Mouse (Mus musculus): ENCODE results near the gene Dpp6.
"Not testable (repeated sequence)": the region's sequence is repeated elsewhere in the genome, so short reads cannot be mapped to it uniquely, and the experiment has no call there.

Gene Dpp6

DNA sequence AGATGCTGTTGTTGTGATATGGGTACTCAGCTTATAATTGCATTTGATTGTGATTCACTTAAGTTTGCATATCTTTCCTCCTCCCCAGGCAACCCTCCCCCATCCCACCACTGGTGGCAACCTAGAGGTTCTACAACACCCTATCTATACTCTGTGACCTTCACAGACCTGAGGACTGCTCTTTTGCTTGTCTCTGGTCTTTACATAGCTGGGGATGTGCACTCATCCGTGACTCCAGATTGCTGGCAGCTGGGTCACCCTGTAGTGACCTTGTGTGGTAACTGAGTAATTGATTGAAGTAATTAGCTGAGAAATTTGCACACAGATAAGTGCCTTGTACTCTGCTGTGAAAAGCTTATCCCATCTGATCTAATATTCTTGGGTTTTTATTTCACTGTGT, 669.1 kb downstream of the Dpp6 start:
- no peak for ATAC-seq (ENCODE audit: low TSS enrichment)

DNA sequence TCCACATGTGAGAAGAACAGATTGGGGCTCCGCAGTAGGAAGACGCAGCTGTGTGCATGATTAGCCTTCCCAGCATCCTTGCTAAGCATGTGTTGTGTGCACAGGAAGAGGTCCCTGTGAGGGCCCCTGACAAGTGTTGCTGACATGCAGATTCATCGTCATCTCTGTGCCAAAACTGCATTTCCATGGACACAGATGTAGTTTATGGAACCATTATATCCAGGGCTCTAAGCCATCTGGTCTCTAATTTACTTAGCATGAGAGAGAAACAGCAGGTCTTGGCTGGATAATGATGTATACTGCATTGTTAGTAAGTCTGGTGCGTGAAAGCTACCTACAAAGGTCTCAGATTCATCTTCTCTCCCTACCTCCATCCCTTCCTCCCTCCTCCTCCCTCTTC, 673.9 kb downstream of the Dpp6 start:
- ATAC-seq (ENCODE audit: low TSS enrichment) = 0 out of 2 replicates have a peak, but pooled peaks have one; percentile 13

GRCm38 (mm10) chr5:27501338-27501737, 684.3 kb downstream of the Dpp6 start, which contains the start of gene Speer4b:
TSS of gene Speer4b (minus strand) at chr5:27501438.
- not testable (repeated sequence) for ATAC-seq (ENCODE audit: low TSS enrichment)

DNA sequence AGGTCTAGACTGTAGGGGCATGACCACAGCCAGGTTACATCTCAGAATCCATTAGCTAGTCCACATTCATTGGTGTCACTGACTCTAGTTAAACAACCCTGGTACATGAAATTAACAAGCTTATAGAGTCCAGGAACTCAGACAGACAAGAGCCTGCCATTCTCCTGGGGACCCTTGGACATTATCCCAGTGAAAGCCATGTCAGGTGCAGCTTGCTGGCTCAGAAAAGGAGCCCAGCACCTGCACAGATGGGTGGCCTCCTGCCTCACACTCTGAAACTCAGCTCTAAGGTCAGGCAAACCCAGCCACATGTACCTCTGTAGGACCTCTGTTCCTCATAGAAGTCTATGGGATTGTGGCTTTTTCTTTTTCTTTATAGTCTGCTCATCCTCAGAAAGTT, 701.7 kb downstream of the Dpp6 start:
- no peak for ATAC-seq (ENCODE audit: low TSS enrichment)

DNA sequence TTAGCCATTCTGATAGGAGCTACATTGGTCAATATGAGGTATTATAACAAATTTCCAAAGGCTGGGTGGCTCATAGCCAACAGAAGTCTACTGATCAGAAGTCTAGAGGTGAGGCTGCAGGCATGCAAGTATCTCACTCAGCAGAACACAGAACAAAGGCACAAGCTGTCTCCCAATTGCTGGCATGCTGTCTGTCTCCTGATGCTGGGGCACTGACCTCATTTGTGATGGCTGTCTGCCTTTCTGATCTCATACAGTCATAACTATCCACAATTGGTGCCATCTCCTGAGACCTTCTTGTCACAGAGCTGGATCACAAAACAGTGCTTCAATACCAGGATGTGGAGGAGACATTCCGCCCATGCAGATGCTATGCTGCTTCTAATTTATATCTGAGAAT, 709.9 kb downstream of the Dpp6 start:
- ATAC-seq (ENCODE audit: low TSS enrichment) = no peak

- peak; percentile 94 for ATAC-seq (ENCODE audit: low TSS enrichment)
Measured at GRCm38 (mm10) chr5:27544816-27545270, 727.8 kb downstream of the Dpp6 start.

DNA sequence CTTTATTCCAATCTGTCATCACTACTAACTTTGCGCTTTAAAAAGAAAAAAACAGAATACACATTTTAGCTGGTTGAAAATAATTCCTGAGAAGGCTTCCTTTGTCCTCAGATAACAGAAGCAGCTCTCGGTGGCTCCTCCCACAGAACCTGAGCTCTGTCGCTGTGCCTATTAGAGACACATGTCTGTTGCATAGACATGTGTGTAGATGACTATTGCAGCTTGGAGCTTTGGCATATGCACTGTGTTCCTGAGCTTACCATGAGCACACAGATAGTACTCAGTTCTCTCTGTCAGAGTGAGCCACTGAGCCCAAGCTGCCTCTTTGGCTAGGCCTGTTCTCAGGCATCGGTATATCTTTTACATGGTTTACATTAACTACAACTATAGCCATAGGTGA, 732.3 kb downstream of the Dpp6 start:
- ATAC-seq (ENCODE audit: low TSS enrichment) = 0 out of 2 replicates have a peak, but pooled peaks have one; percentile 12

- peak; percentile 69 for ATAC-seq (ENCODE audit: low TSS enrichment)
Measured at GRCm38 (mm10) chr5:27565700-27566099, 748.7 kb downstream of the Dpp6 start.

- peak; percentile 77 for ATAC-seq (ENCODE audit: low TSS enrichment)
Measured at GRCm38 (mm10) chr5:27587970-27588758, 771.2 kb downstream of the Dpp6 start.

DNA sequence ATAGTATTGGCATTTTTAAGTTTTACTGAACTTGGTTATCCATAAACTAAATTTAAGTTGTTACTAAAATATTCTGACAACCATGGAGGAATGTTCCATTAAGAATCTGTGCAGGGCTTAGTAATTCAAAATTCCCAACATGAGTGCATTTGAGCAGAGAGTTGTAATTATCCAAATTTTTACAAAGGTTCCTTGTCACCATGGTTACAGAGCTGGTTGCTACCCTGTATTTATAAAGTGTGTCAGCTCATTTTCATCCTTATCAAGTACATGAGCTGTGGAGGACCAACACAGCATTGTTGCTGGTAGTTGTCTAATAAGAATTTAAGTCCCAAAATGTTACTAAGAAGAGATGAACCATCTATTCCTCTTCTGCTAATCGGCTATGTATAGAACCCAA, 787.1 kb downstream of the Dpp6 start:
- ATAC-seq (ENCODE audit: low TSS enrichment) = peak; percentile 64

- ATAC-seq (ENCODE audit: low TSS enrichment) = peak; percentile 91
Measured at GRCm38 (mm10) chr5:27615769-27616168, 798.8 kb downstream of the Dpp6 start.

GRCm38 (mm10) chr5:27621811-27622210, 804.8 kb downstream of the Dpp6 start:
- ATAC-seq (ENCODE audit: low TSS enrichment) = no peak

- no peak for ATAC-seq (ENCODE audit: low TSS enrichment)
Measured at GRCm38 (mm10) chr5:27623876-27624275, 806.9 kb downstream of the Dpp6 start.

DNA sequence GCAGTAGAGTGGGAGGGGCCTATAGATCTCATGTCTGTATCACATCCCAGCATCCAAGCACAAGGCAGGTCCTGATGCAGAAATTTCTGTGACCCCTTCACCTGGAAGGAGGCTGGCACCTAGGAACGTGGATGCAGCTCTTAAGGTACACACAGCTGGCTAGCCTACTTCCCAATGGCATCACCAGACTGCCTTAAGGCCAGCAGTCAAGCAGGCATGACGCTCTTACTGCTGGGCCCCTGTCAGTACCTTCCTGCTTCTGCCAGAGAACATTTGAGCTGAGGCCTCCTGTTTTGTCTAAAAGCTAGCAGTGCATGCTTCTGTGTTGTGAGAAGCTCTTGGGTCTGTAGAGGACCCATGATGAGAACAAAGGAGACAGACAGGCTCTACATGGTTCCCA, 815.1 kb downstream of the Dpp6 start:
- no peak for ATAC-seq (ENCODE audit: low TSS enrichment)

- no peak for ATAC-seq (ENCODE audit: low TSS enrichment)
Measured at GRCm38 (mm10) chr5:27635941-27636340, 818.9 kb downstream of the Dpp6 start.

DNA sequence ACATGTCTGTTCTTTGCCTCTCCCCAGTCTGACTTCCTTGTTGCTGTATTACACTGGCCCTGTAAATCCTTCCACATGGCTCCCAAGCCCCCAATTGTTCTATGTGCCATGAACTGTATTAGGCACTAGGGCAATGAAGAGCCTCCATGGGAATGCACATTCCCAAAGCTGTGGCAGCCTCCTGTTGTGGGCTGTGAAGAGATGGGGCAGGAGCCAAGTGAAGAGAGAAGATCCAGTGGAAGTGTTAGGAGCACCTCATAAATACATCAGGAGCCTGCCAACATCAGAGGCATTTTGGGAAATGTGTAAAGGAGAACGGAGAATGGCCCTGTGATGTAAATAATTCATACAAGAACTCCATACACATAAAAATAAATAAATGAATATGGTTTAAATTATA, 824.9 kb downstream of the Dpp6 start:
- ATAC-seq (ENCODE audit: low TSS enrichment) = peak; percentile 96

DNA sequence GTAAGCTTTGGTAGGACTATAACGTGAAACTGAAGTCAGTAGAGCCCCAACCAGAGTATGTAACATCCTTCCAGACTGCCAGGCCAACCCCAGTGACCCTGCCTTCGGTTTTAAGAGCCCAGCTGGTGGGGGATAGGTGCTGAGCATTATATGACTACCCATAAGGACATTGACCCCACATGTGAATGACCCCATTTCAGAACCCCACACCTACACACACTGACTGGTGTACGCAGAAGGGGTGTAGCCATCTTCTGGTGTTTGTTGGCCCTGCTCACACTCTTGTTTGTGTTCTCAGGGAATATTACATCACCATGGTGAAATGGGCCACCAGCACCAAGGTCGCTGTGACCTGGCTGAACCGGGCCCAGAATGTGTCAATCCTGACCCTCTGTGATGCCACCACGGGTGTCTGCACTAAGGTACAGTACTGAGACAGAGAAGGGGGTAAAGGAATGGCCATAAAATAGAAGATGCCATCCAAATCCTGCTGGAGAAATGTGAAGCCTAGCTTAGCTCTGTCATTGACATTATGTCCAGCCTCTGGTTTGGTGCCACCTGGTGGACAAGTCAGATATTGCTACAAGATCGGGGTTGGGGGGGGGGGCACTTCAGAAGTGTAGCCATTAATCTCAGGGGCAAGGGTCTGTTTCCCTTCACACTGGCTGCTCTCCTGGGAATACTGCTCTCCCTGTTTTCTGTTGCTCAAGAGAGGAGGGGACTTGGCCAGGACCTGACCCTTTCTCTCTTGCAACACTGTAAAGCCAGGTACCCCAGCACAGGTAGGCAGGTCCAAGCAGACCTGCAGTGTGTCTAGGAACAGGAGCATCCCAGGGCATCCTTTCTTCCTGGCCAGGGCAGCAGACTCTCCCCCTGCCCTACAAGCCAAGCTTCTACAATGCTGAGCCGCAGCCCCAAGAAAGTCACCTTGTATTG, 835.1 kb downstream of the Dpp6 start:
- ATAC-seq (ENCODE audit: low TSS enrichment) = peak; percentile 45; the same call in 1 of the 2 replicates

DNA sequence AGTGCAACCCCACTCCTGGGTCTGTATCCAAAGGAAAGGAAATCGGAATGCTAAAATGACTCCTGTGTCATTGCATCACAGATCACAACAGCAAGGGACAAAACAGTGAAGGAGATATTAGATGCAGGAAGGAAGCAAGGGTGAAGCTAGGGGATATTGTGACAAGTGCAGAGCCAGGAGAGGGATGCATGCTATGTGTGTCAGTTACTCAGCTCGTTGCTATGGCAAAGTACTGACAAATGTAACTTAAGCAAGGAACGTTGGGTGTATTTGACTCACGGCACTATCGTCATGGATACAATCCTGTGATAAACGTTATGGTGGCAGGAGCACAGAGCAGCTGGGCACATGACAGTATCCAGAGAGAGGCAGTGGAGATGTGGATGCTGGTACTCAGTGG, 839.1 kb downstream of the Dpp6 start:
- ATAC-seq (ENCODE audit: low TSS enrichment) = no peak

- ATAC-seq (ENCODE audit: low TSS enrichment) = no peak
Measured at GRCm38 (mm10) chr5:27657672-27658071, 840.7 kb downstream of the Dpp6 start.

GRCm38 (mm10) chr5:27658165-27658564, 841.2 kb downstream of the Dpp6 start:
- ATAC-seq (ENCODE audit: low TSS enrichment) = no peak

GRCm38 (mm10) chr5:27658569-27658968, 841.6 kb downstream of the Dpp6 start:
- ATAC-seq (ENCODE audit: low TSS enrichment) = no peak

DNA sequence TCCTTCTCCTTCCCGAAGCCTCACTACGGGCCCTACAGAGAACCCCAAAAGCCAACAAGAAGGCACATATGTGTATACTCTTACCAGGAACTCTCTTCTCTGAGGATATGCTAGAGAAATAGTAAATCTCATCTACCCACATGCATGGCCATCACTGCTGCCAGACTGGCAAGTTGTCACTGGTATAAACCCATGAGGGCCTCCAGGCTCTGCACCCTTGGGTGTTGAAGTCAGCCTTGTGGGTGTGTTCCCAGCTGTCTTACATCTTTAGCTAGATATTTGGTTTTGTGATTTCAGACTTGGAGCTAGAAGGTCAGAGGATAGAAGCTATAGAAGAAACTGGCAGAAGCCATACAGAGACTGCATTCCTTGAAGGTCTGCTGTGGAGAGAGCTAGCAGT, 842.0 kb downstream of the Dpp6 start:
- no peak for ATAC-seq (ENCODE audit: low TSS enrichment)

DNA sequence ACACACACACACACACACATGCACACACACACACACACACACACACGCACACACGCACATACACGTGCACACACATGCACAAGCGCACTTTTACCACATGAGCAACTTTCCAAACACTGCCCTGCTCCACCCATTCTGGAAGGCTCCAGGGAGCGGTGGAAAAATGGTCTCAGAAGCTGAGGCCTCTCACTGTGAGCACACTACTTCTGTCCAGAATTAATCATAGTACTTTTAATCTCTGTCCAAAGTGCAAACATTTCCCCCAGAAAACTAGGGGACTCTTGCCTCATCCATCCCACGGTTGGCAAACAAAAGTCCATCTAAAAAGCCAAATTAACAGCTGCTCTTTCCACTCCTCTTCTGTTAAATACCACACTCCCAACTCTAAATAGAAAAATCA, 842.8 kb downstream of the Dpp6 start:
- no peak for ATAC-seq (ENCODE audit: low TSS enrichment)

Data from frontal cortex, adult (tissue).